Mouse (Mus musculus) lung, postnatal 0 days (tissue): ENCODE measurements around the gene Krt25.

Source experiments
- CTCF ChIP-seq: IDR thresholded peaks from 2 replicates; pipeline ENCODE4 v1.5.1; 2016; ENCODE audit warnings: antibody characterized with exemption, mild to moderate bottlenecking
- EP300 ChIP-seq: IDR thresholded peaks from 2 replicates; pipeline ENCODE4 v1.6.1; 2016; ENCODE audit warnings: antibody characterized with exemption, mild to moderate bottlenecking, control low read depth

GRCm38 (mm10) chr11:99322851-99323250 lies at the start of gene Krt25:
- TF ChIP-seq EP300 (no peak), CTCF (no peak)
